Mouse (Mus musculus) intestine, embryonic 15.5 days (tissue): ENCODE measurements around the gene Gpm6b. TPM values are rescaled to one million over a fixed set of nuclear protein-coding genes. Genes with fewer than 3 reads are reported as not detected.

Experiments used
- ATAC-seq: fragments of 200-750 bp; cut with Nextera tagmentation; 2 replicates; pipeline ENCODE4 v1.8.0; 2017; ENCODE audit warnings: moderate TSS enrichment, moderate library complexity
- H3K27ac ChIP-seq: fragments of 300-500 bp; sonication (generic); 2 replicates; pipeline ENCODE4 v1.5.1; 2015; ENCODE audit warnings: mild to moderate bottlenecking, inconsistent platforms
- H3K27me3 ChIP-seq: fragments of 300-500 bp; sonication (generic); replicated peaks from 2 replicates; pipeline ENCODE4 v1.6.1; 2015; ENCODE audit warnings: inconsistent platforms
- H3K36me3 ChIP-seq: fragments of 300-500 bp; sonication (generic); 2 replicates; pipeline ENCODE4 v1.6.1; 2015; ENCODE audit warnings: inconsistent platforms
- H3K4me1 ChIP-seq: fragments of 300-500 bp; sonication (generic); replicated peaks from 2 replicates; pipeline ENCODE4 v1.6.1; 2015; ENCODE audit warnings: inconsistent platforms
- H3K4me2 ChIP-seq: fragments of 300-500 bp; sonication (generic); replicated peaks from 2 replicates; pipeline ENCODE4 v1.6.1; 2015; ENCODE audit warnings: mild to moderate bottlenecking, inconsistent platforms
- H3K4me3 ChIP-seq: fragments of 300-500 bp; sonication (generic); replicated peaks from 2 replicates; pipeline ENCODE4 v1.5.1; 2015; ENCODE audit warnings: inconsistent platforms
- H3K9ac ChIP-seq: fragments of 300-500 bp; sonication (generic); 2 replicates; pipeline ENCODE4 v1.6.1; 2015; ENCODE audit warnings: inconsistent platforms
- H3K9me3 ChIP-seq: fragments of 300-500 bp; sonication (generic); 2 replicates; pipeline ENCODE4 v1.6.1; 2016; ENCODE audit warnings: inconsistent platforms
- WGBS: fragments of 180-500 bp; shearing (Covaris S2); methylation state at CpG from one replicate; pipeline ENCODE4 v1.1.7; 2015; 5-methylcytosine and 5-hydroxymethylcytosine counted together
- polyA plus RNA-seq: library from polyadenylated mRNA; unstranded; fragments of >200 nt; fragmentation: Nextera tagmentation; extraction: Ambion mirVana; gene quantifications from 2 replicates; pipeline ENCODE4 v1.2.1, GENCODE M21; 2015

The Gpm6b gene
- polyA plus RNA-seq, 1 experiment from 2014 or later = 22.6 TPM

GRCm38 (mm10) chrX:166308798-166309197 lies 70.1 kb downstream of the Gpm6b start:
- no peak overlapping the region for H3K4me3 ChIP-seq
- ATAC-seq = no peak
- H3K9me3 ChIP-seq = no peaks in the 10 kb centered on the region
- no peak overlapping the region for H3K9ac ChIP-seq
- no peaks in the 10 kb centered on the region for H3K36me3 ChIP-seq
- WGBS = 21% methylated on average over 1 of the region's 1 CpGs
- no peaks in the 10 kb centered on the region for H3K4me1 ChIP-seq
- no peaks in the 10 kb centered on the region for H3K27me3 ChIP-seq
- no peak overlapping the region for H3K4me2 ChIP-seq
- no peak overlapping the region for H3K27ac ChIP-seq

- Histone ChIP-seq H3K4me2 (no peak overlapping the region), H3K4me3 (no peak overlapping the region), H3K9ac (no peak overlapping the region), H3K27me3 (0 out of 2 replicates have a peak, but pooled peaks cover 3% of the 10 kb centered on the region), H3K27ac (no peak overlapping the region), H3K9me3 (no peaks in the 10 kb centered on the region), H3K36me3 (no peaks in the 10 kb centered on the region), H3K4me1 (no peaks in the 10 kb centered on the region)
- no peak for ATAC-seq
- WGBS = 47% methylated on average over 1 of the region's 1 CpGs
Observed at GRCm38 (mm10) chrX:166315251-166315650, 76.5 kb downstream of the Gpm6b start.

GRCm38 (mm10) chrX:166316552-166317375 lies 78.1 kb downstream of the Gpm6b start:
- no peak for ATAC-seq
- 0 out of 2 replicates have a peak, but pooled peaks cover 3% of the 10 kb centered on the region for H3K27me3 ChIP-seq
- 61% methylated on average over 7 of the region's 7 CpGs for WGBS

GRCm38 (mm10) chrX:166317376-166317679 lies 78.6 kb downstream of the Gpm6b start:
- Histone ChIP-seq H3K4me2 (no peak overlapping the region), H3K36me3 (no peaks in the 10 kb centered on the region), H3K9me3 (no peaks in the 10 kb centered on the region), H3K27ac (no peak overlapping the region), H3K4me1 (no peaks in the 10 kb centered on the region), H3K4me3 (no peak overlapping the region), H3K9ac (no peak overlapping the region), H3K27me3 (0 out of 2 replicates have a peak, but pooled peaks cover 3% of the 10 kb centered on the region)
- no peak for ATAC-seq
- 94% methylated on average over 1 of the region's 1 CpGs for WGBS

More at GRCm38 (mm10) chrX:166316552-166317375, 78.1 kb downstream of the Gpm6b start:
- Histone ChIP-seq H3K9ac (no peak overlapping the region), H3K36me3 (no peaks in the 10 kb centered on the region), H3K4me3 (no peak overlapping the region), H3K4me1 (no peaks in the 10 kb centered on the region), H3K9me3 (no peaks in the 10 kb centered on the region), H3K27ac (no peak overlapping the region), H3K4me2 (no peak overlapping the region)

- no peaks in the 10 kb centered on the region for H3K9me3 ChIP-seq
- no peak overlapping the region for H3K4me2 ChIP-seq
- H3K9ac ChIP-seq = no peak overlapping the region
- no peak overlapping the region for H3K4me3 ChIP-seq
- H3K36me3 ChIP-seq = no peaks in the 10 kb centered on the region
- 88% methylated on average over 3 of the region's 3 CpGs for WGBS
- H3K4me1 ChIP-seq = no peaks in the 10 kb centered on the region
- no peaks in the 10 kb centered on the region for H3K27me3 ChIP-seq
- ATAC-seq = no peak
- no peak overlapping the region for H3K27ac ChIP-seq
Observed at GRCm38 (mm10) chrX:166323226-166323625, 84.5 kb downstream of the Gpm6b start.

- H3K4me2 ChIP-seq = no peak overlapping the region
- no peak overlapping the region for H3K4me3 ChIP-seq
- no peak overlapping the region for H3K27ac ChIP-seq
- WGBS = 77% methylated on average over 5 of the region's 5 CpGs
- no peak for ATAC-seq
- H3K27me3 ChIP-seq = no peaks in the 10 kb centered on the region
- no peak overlapping the region for H3K9ac ChIP-seq
- no peaks in the 10 kb centered on the region for H3K36me3 ChIP-seq
- H3K4me1 ChIP-seq = no peaks in the 10 kb centered on the region
- no peaks in the 10 kb centered on the region for H3K9me3 ChIP-seq
Observed at GRCm38 (mm10) chrX:166327621-166328020, 88.9 kb downstream of the Gpm6b start.

GRCm38 (mm10) chrX:166328219-166328901 lies 89.6 kb downstream of the Gpm6b start:
- ATAC-seq = no peak
- no peaks in the 10 kb centered on the region for H3K27me3 ChIP-seq
- no peak overlapping the region for H3K4me3 ChIP-seq
- H3K4me1 ChIP-seq = no peaks in the 10 kb centered on the region
- WGBS = 55% methylated on average over 3 of the region's 3 CpGs
- no peaks in the 10 kb centered on the region for H3K9me3 ChIP-seq
- H3K27ac ChIP-seq = no peak overlapping the region
- H3K9ac ChIP-seq = no peak overlapping the region
- no peak overlapping the region for H3K4me2 ChIP-seq
- H3K36me3 ChIP-seq = no peaks in the 10 kb centered on the region

- Histone ChIP-seq H3K36me3 (no peaks in the 10 kb centered on the region), H3K4me2 (no peak overlapping the region), H3K27ac (no peak overlapping the region), H3K9me3 (no peaks in the 10 kb centered on the region), H3K4me3 (no peak overlapping the region), H3K4me1 (no peaks in the 10 kb centered on the region), H3K27me3 (no peaks in the 10 kb centered on the region), H3K9ac (no peak overlapping the region)
- ATAC-seq = no peak; the same call in 1 of the 2 replicates
- 34% methylated on average over 9 of the region's 9 CpGs for WGBS
Observed at GRCm38 (mm10) chrX:166328904-166329451, 90.3 kb downstream of the Gpm6b start.

- Histone ChIP-seq H3K4me1 (no peaks in the 10 kb centered on the region), H3K36me3 (no peaks in the 10 kb centered on the region), H3K27ac (no peak overlapping the region), H3K9me3 (no peaks in the 10 kb centered on the region), H3K4me3 (no peak overlapping the region), H3K27me3 (no peaks in the 10 kb centered on the region; the same call in none of the 2 replicates), H3K9ac (no peak overlapping the region), H3K4me2 (no peak overlapping the region)
- 90% methylated on average over 6 of the region's 6 CpGs for WGBS
- ATAC-seq = no peak
Observed at GRCm38 (mm10) chrX:166334516-166335136, 95.9 kb downstream of the Gpm6b start.

- WGBS = 87% methylated on average over 5 of the region's 5 CpGs
Observed at GRCm38 (mm10) chrX:166338353-166338752, 99.6 kb downstream of the Gpm6b start.

GRCm38 (mm10) chrX:166338784-166339520 lies 100.2 kb downstream of the Gpm6b start:
- H3K4me1 ChIP-seq = no peaks in the 10 kb centered on the region
- no peaks in the 10 kb centered on the region for H3K36me3 ChIP-seq
- no peak overlapping the region for H3K27ac ChIP-seq
- 90% methylated on average over 9 of the region's 9 CpGs for WGBS
- H3K27me3 ChIP-seq = no peaks in the 10 kb centered on the region; the same call in none of the 2 replicates
- no peak for ATAC-seq
- H3K4me2 ChIP-seq = no peak overlapping the region
- H3K9ac ChIP-seq = no peak overlapping the region
- no peaks in the 10 kb centered on the region for H3K9me3 ChIP-seq
- H3K4me3 ChIP-seq = no peak overlapping the region

More at GRCm38 (mm10) chrX:166338353-166338752, 99.6 kb downstream of the Gpm6b start:
- H3K4me2 ChIP-seq = no peak overlapping the region
- no peaks in the 10 kb centered on the region for H3K4me1 ChIP-seq
- no peak overlapping the region for H3K9ac ChIP-seq
- no peak overlapping the region for H3K4me3 ChIP-seq
- no peak overlapping the region for H3K27ac ChIP-seq
- H3K27me3 ChIP-seq = no peaks in the 10 kb centered on the region; the same call in none of the 2 replicates
- no peak for ATAC-seq
- H3K9me3 ChIP-seq = no peaks in the 10 kb centered on the region
- H3K36me3 ChIP-seq = no peaks in the 10 kb centered on the region
